ENCODE assay signal across 8 mouse cellular contexts in genomic region chr8:108715416-108715948, GRCm38 (mm10).
DNase-seq lines count a peak whose midpoint lies in the region; ATAC-seq and TF ChIP-seq lines count a peak whose summit lies in the region.

No protein-coding gene starts in this region.

- no peak for ATAC-seq in embryonic facial prominence, embryonic 11.5 days (replicated peaks; ENCODE audit: insufficient number of reproducible peaks, low FRiP score, low TSS enrichment, low read depth)
- ATAC-seq in neural tube, embryonic 13.5 days (ENCODE audit: low read depth): no peak

- H3K4me1 ChIP-seq in lung, adult 2 months (ENCODE audit: control insufficient read depth, insufficient read depth, low read length): peaks cover 20% of the 10 kb centered on the region
- peaks cover 30% of the 10 kb centered on the region for H3K4me1 ChIP-seq in embryonic facial prominence, embryonic 11.5 days (ENCODE audit: control insufficient read depth, insufficient read depth, low read length)
- H3K4me1 ChIP-seq in neural tube, embryonic 13.5 days (replicated peaks): peaks cover 95% of the 10 kb centered on the region

- H3K27me3 ChIP-seq in embryonic facial prominence, embryonic 11.5 days (ENCODE audit: control insufficient read depth, insufficient read depth, low read length): no peaks in the 10 kb centered on the region
- H3K27me3 ChIP-seq in neural tube, embryonic 13.5 days: peaks cover 43% of the 10 kb centered on the region

- TF ChIP-seq CTCF in lung, adult 2 months (IDR thresholded peaks at IDR 0.05; ENCODE audit: insufficient read depth, low read length): no peak

- peak overlapping the region; percentile 93 for H3K4me3 ChIP-seq in lung, adult 2 months (replicated peaks; ENCODE audit: extremely low read depth, low read depth, low read length)
- H3K4me3 ChIP-seq in embryonic facial prominence, embryonic 11.5 days (ENCODE audit: low read depth, low read length): peak overlapping the region; percentile 82
- H3K4me3 ChIP-seq in neural tube, embryonic 13.5 days: peak overlapping the region; percentile 72

- peak overlapping the region; percentile 92 for H3K9ac ChIP-seq in embryonic facial prominence, embryonic 11.5 days (replicated peaks; ENCODE audit: low read length)
- peak overlapping the region; percentile 100 for H3K9ac ChIP-seq in neural tube, embryonic 13.5 days

- H3K36me3 ChIP-seq in embryonic facial prominence, embryonic 11.5 days (replicated peaks; ENCODE audit: control insufficient read depth, insufficient read depth, low read depth, low read length): no peaks in the 10 kb centered on the region
- no peaks in the 10 kb centered on the region for H3K36me3 ChIP-seq in neural tube, embryonic 13.5 days

- peak overlapping the region; percentile 92 for H3K27ac ChIP-seq in embryonic facial prominence, embryonic 11.5 days (replicated peaks; ENCODE audit: low read depth, low read length)
- H3K27ac ChIP-seq in neural tube, embryonic 13.5 days (replicated peaks): peak overlapping the region; percentile 100

- peak overlapping the region; percentile 94 for H3K4me2 ChIP-seq in embryonic facial prominence, embryonic 11.5 days (ENCODE audit: low read depth, low read length)
- H3K4me2 ChIP-seq in neural tube, embryonic 13.5 days: peak overlapping the region; percentile 96

- H3K9me3 ChIP-seq in embryonic facial prominence, embryonic 11.5 days (replicated peaks; ENCODE audit: control insufficient read depth, low read length): no peaks in the 10 kb centered on the region
- H3K9me3 ChIP-seq in neural tube, embryonic 13.5 days: no peaks in the 10 kb centered on the region

- 25% methylated on average over 11 of the region's 11 CpGs for WGBS in lung, adult 2 months
- 7% methylated on average over 11 of the region's 11 CpGs for WGBS in embryonic facial prominence, embryonic 11.5 days
- 13% methylated on average over 11 of the region's 11 CpGs for WGBS in large intestine, adult 2 months
- WGBS in neural tube, embryonic 13.5 days: 16% methylated on average over 11 of the region's 11 CpGs

- TF ChIP-seq POLR2A in lung, adult 2 months (IDR thresholded peaks at IDR 0.05; ENCODE audit: borderline replicate concordance, extremely low read depth, low read depth, low read length): no peak

- no peak for DNase-seq in lung, adult 2 months
- no peak for DNase-seq in lung, postnatal 4 days
- DNase-seq in embryonic facial prominence, embryonic 11.5 days (ENCODE audit: low spot score): no peak
- peak; percentile 64 for DNase-seq in large intestine, adult 2 months (ENCODE audit: low read depth, low spot score)
- no peak for DNase-seq in layer of hippocampus, adult 18-20 months (ENCODE audit: low spot score in 2 of 2)
- no peak for DNase-seq in cerebellum, adult 18-20 months
- no peak for DNase-seq in cerebellum, adult 11-12 months
